In genomic region chr17:29305871-29306270, GRCm38 (mm10) we compare ENCODE assay signal across 14 mouse cellular contexts. TPM values are rescaled to one million over a fixed set of nuclear protein-coding genes. Genes with fewer than 3 reads are reported as not detected.
DNase-seq lines count a peak whose midpoint lies in the region; ATAC-seq and TF ChIP-seq lines count a peak whose summit lies in the region.
"Had no signal": no experiment of that assay in that cellular context is flagged by ENCODE, and none has a peak within 500 bp of the region (broad histone marks: within the 10 kb centered on the region; RNA-seq: fewer than 3 reads in every experiment).

No protein-coding gene starts in this region.

- DNase-seq in forebrain, embryonic 10.5 days (ENCODE audit: extremely low spot score, low spot score), result no peak
- no peak for DNase-seq in forebrain, postnatal 0 days
- no peak for DNase-seq in kidney, postnatal 14 days
- DNase-seq in embryonic facial prominence, embryonic 10.5 days (ENCODE audit: low spot score), result no peak
- no peak for DNase-seq in right cerebral cortex, postnatal 36 days (ENCODE audit: low spot score in 2 of 2)
- DNase-seq in frontal cortex, postnatal 14 days (ENCODE audit: low spot score in 2 of 2), result no peak
- DNase-seq: kidney, postnatal 36 days had no signal

- no peak for ATAC-seq in forebrain, postnatal 0 days
- no peak for ATAC-seq in kidney, embryonic 16.5 days (ENCODE audit: low FRiP score, low TSS enrichment)
- ATAC-seq in liver, embryonic 16.5 days (ENCODE audit: low read depth), result no peak
- ATAC-seq: activated CD4-positive, CD25-positive, alpha-beta regulatory T cell, adult 4 months; midbrain, embryonic 16.5 days had no signal

- H3K4me1 ChIP-seq in forebrain, embryonic 10.5 days, result peaks cover 48% of the 10 kb centered on the region
- no peaks in the 10 kb centered on the region for H3K4me1 ChIP-seq in forebrain, postnatal 0 days (ENCODE audit: insufficient read depth)
- peaks cover 45% of the 10 kb centered on the region for H3K4me1 ChIP-seq in kidney, embryonic 16.5 days (ENCODE audit: insufficient read depth, low read length)
- peaks cover 48% of the 10 kb centered on the region for H3K4me1 ChIP-seq in embryonic facial prominence, embryonic 10.5 days
- peaks cover 8% of the 10 kb centered on the region for H3K4me1 ChIP-seq in liver, embryonic 16.5 days (ENCODE audit: control insufficient read depth, low read depth, low read length)

- no peak for TF ChIP-seq CTCF in forebrain, postnatal 0 days (IDR thresholded peaks at IDR 0.05; ENCODE audit: low read depth)

- H3K4me2 ChIP-seq in forebrain, postnatal 0 days (ENCODE audit: low read depth), result no peak overlapping the region
- H3K4me2 ChIP-seq in kidney, embryonic 16.5 days (replicated peaks; ENCODE audit: low read depth, low read length), result no peak overlapping the region
- H3K4me2 ChIP-seq in liver, embryonic 16.5 days (ENCODE audit: low read depth, low read length), result peak overlapping the region; percentile 29; the same call in 1 of the 2 replicates
- H3K4me2 ChIP-seq: hindbrain, embryonic 15.5 days had no signal

- H3K9ac ChIP-seq in forebrain, postnatal 0 days, result no peak overlapping the region
- no peak overlapping the region; the same call in 1 of the 2 replicates for H3K9ac ChIP-seq in kidney, embryonic 16.5 days (replicated peaks; ENCODE audit: low read length)
- H3K9ac ChIP-seq in liver, embryonic 16.5 days (ENCODE audit: low read depth, low read length), result no peak overlapping the region
- H3K9ac ChIP-seq: hindbrain, embryonic 15.5 days; lung, embryonic 15.5 days had no signal

- peak overlapping the region; percentile 56; the same call in 1 of the 2 replicates for H3K27ac ChIP-seq in forebrain, embryonic 10.5 days
- no peak overlapping the region for H3K27ac ChIP-seq in forebrain, postnatal 0 days (ENCODE audit: low read depth, low read length)
- 0 out of 2 replicates have a peak overlapping the region, but pooled peaks have one; percentile 28 for H3K27ac ChIP-seq in kidney, embryonic 16.5 days (ENCODE audit: low read length)
- peak overlapping the region; percentile 63 for H3K27ac ChIP-seq in embryonic facial prominence, embryonic 10.5 days (replicated peaks)
- H3K27ac ChIP-seq in liver, embryonic 16.5 days (ENCODE audit: low read length), result no peak overlapping the region
- H3K27ac ChIP-seq: hindbrain, embryonic 15.5 days had no signal

- no peak overlapping the region for H3K4me3 ChIP-seq in forebrain, embryonic 10.5 days
- no peak overlapping the region for H3K4me3 ChIP-seq in forebrain, postnatal 0 days (ENCODE audit: low read depth, low read length)
- H3K4me3 ChIP-seq in kidney, embryonic 16.5 days (ENCODE audit: low read length), result no peak overlapping the region
- H3K4me3 ChIP-seq in embryonic facial prominence, embryonic 10.5 days, result 0 out of 2 replicates have a peak overlapping the region, but pooled peaks have one; percentile 6
- H3K4me3 ChIP-seq in liver, embryonic 16.5 days (ENCODE audit: low read depth, low read length), result no peak overlapping the region
- H3K4me3 ChIP-seq: erythroblast, embryonic 14.5 days; hindbrain, embryonic 15.5 days; lung, embryonic 15.5 days had no signal

- 55% methylated on average over 7 of the region's 7 CpGs for WGBS in forebrain, embryonic 10.5 days
- whole genome bisulfite sequencing in forebrain, postnatal 0 days, result 67% methylated on average over 7 of the region's 7 CpGs
- WGBS in kidney, embryonic 16.5 days, result 63% methylated on average over 7 of the region's 7 CpGs
- 51% methylated on average over 7 of the region's 7 CpGs for WGBS in embryonic facial prominence, embryonic 10.5 days
- 35% methylated on average over 7 of the region's 7 CpGs for WGBS in liver, embryonic 16.5 days (ENCODE audit: insufficient replicate concordance)

- H3K36me3 ChIP-seq in forebrain, embryonic 10.5 days (replicated peaks), result peaks cover 16% of the 10 kb centered on the region
- H3K36me3 ChIP-seq in forebrain, postnatal 0 days (ENCODE audit: insufficient read depth), result peaks cover 13% of the 10 kb centered on the region; the same call in 1 of the 2 replicates
- peaks cover 5% of the 10 kb centered on the region; the same call in 1 of the 2 replicates for H3K36me3 ChIP-seq in kidney, embryonic 16.5 days (ENCODE audit: insufficient read depth, low read length)
- H3K36me3 ChIP-seq in embryonic facial prominence, embryonic 10.5 days (replicated peaks), result peaks cover 12% of the 10 kb centered on the region
- H3K36me3 ChIP-seq in liver, embryonic 16.5 days (ENCODE audit: control insufficient read depth, insufficient read depth), result peaks cover under 1% of the 10 kb centered on the region

- no peaks in the 10 kb centered on the region for H3K27me3 ChIP-seq in forebrain, embryonic 10.5 days (ENCODE audit: poor library complexity, severe bottlenecking)
- H3K27me3 ChIP-seq in forebrain, postnatal 0 days (ENCODE audit: insufficient read depth, low read length), result no peaks in the 10 kb centered on the region
- no peaks in the 10 kb centered on the region for H3K27me3 ChIP-seq in kidney, embryonic 16.5 days (ENCODE audit: insufficient read depth, low read length)
- H3K27me3 ChIP-seq in embryonic facial prominence, embryonic 10.5 days (replicated peaks; ENCODE audit: low read depth, poor library complexity, severe bottlenecking), result peaks cover 4% of the 10 kb centered on the region; the same call in 1 of the 2 replicates
- H3K27me3 ChIP-seq in liver, embryonic 16.5 days (ENCODE audit: control insufficient read depth, insufficient read depth, low read depth, low read length), result no peaks in the 10 kb centered on the region
- H3K27me3 ChIP-seq: hindbrain, embryonic 15.5 days; lung, embryonic 15.5 days had no signal

- no peaks in the 10 kb centered on the region for H3K9me3 ChIP-seq in forebrain, embryonic 10.5 days
- no peaks in the 10 kb centered on the region for H3K9me3 ChIP-seq in forebrain, postnatal 0 days (ENCODE audit: low read length)
- no peaks in the 10 kb centered on the region for H3K9me3 ChIP-seq in kidney, embryonic 16.5 days (ENCODE audit: low read length)
- H3K9me3 ChIP-seq in embryonic facial prominence, embryonic 10.5 days, result no peaks in the 10 kb centered on the region
- no peaks in the 10 kb centered on the region for H3K9me3 ChIP-seq in liver, embryonic 16.5 days (replicated peaks; ENCODE audit: control insufficient read depth, low read length)
- H3K9me3 ChIP-seq: hindbrain, embryonic 15.5 days; lung, embryonic 15.5 days had no signal

RNA-seq across cellular contexts. Expression of gene Pi16, which starts 11.6 kb away (rescaled TPM):
- 0.71 and 0.73 TPM in 2 replicates for polyA plus RNA-seq in forebrain, embryonic 10.5 days (2016; fragmentation: Nextera tagmentation; extraction: Ambion mirVana)
- 3.5 and 5.7 TPM in 2 replicates for total RNA-seq in forebrain, postnatal 0 days (2014; rRNA removed)
- polyA plus RNA-seq in forebrain, postnatal 0 days (2015; fragmentation: Nextera tagmentation; extraction: Ambion mirVana), result 1.7 and 2.0 TPM in 2 replicates
- polyA plus RNA-seq in kidney, embryonic 16.5 days (2015; fragmentation: Nextera tagmentation; extraction: Ambion mirVana), result 2.4 and 3.1 TPM in 2 replicates
- polyA plus RNA-seq in embryonic facial prominence, embryonic 10.5 days (2016; fragmentation: Nextera tagmentation; extraction: Ambion mirVana), result 0.65 and 0.91 TPM in 2 replicates
- polyA plus RNA-seq in liver, embryonic 16.5 days (2015; fragmentation: Nextera tagmentation; extraction: Ambion mirVana), result 2.0 and 2.6 TPM in 2 replicates

RNA-seq across cellular contexts. Expression of gene BC004004, which starts 37.3 kb away (rescaled TPM):
- polyA plus RNA-seq in forebrain, embryonic 10.5 days (2016; fragmentation: Nextera tagmentation; extraction: Ambion mirVana), result 54.6 and 56.6 TPM in 2 replicates
- 121 and 128 TPM in 2 replicates for total RNA-seq in forebrain, postnatal 0 days (2014; rRNA removed)
- polyA plus RNA-seq in forebrain, postnatal 0 days (2015; fragmentation: Nextera tagmentation; extraction: Ambion mirVana), result 153 and 174 TPM in 2 replicates
- polyA plus RNA-seq in kidney, embryonic 16.5 days (2015; fragmentation: Nextera tagmentation; extraction: Ambion mirVana), result 85.6 TPM in 2 replicates
- 47.8 and 49.5 TPM in 2 replicates for polyA plus RNA-seq in embryonic facial prominence, embryonic 10.5 days (2016; fragmentation: Nextera tagmentation; extraction: Ambion mirVana)
- 82.1 and 90.5 TPM in 2 replicates for polyA plus RNA-seq in liver, embryonic 16.5 days (2015; fragmentation: Nextera tagmentation; extraction: Ambion mirVana)

RNA-seq across cellular contexts. Expression of gene Mtch1, which starts 41.9 kb away (rescaled TPM):
- polyA plus RNA-seq in forebrain, embryonic 10.5 days (2016; fragmentation: Nextera tagmentation; extraction: Ambion mirVana), result 255 and 270 TPM in 2 replicates
- 556 and 595 TPM in 2 replicates for total RNA-seq in forebrain, postnatal 0 days (2014; rRNA removed)
- 459 and 504 TPM in 2 replicates for polyA plus RNA-seq in forebrain, postnatal 0 days (2015; fragmentation: Nextera tagmentation; extraction: Ambion mirVana)
- polyA plus RNA-seq in kidney, embryonic 16.5 days (2015; fragmentation: Nextera tagmentation; extraction: Ambion mirVana), result 189 and 316 TPM in 2 replicates
- polyA plus RNA-seq in embryonic facial prominence, embryonic 10.5 days (2016; fragmentation: Nextera tagmentation; extraction: Ambion mirVana), result 278 and 280 TPM in 2 replicates
- 33.3 and 48.5 TPM in 2 replicates for polyA plus RNA-seq in liver, embryonic 16.5 days (2015; fragmentation: Nextera tagmentation; extraction: Ambion mirVana)

RNA-seq across cellular contexts. Expression of gene Ppil1, which starts 41.9 kb away (rescaled TPM):
- 230 and 235 TPM in 2 replicates for polyA plus RNA-seq in forebrain, embryonic 10.5 days (2016; fragmentation: Nextera tagmentation; extraction: Ambion mirVana)
- 67.8 and 79.7 TPM in 2 replicates for total RNA-seq in forebrain, postnatal 0 days (2014; rRNA removed)
- 103 and 106 TPM in 2 replicates for polyA plus RNA-seq in forebrain, postnatal 0 days (2015; fragmentation: Nextera tagmentation; extraction: Ambion mirVana)
- polyA plus RNA-seq in kidney, embryonic 16.5 days (2015; fragmentation: Nextera tagmentation; extraction: Ambion mirVana), result 167 and 186 TPM in 2 replicates
- 219 and 227 TPM in 2 replicates for polyA plus RNA-seq in embryonic facial prominence, embryonic 10.5 days (2016; fragmentation: Nextera tagmentation; extraction: Ambion mirVana)
- 70.1 and 76.8 TPM in 2 replicates for polyA plus RNA-seq in liver, embryonic 16.5 days (2015; fragmentation: Nextera tagmentation; extraction: Ambion mirVana)

RNA-seq across cellular contexts. Expression of gene Fgd2, which starts 54.8 kb away (rescaled TPM):
- polyA plus RNA-seq in forebrain, embryonic 10.5 days (2016; fragmentation: Nextera tagmentation; extraction: Ambion mirVana), result 5.4 and 6.3 TPM in 2 replicates
- 15.9 and 17.3 TPM in 2 replicates for total RNA-seq in forebrain, postnatal 0 days (2014; rRNA removed)
- 9.2 and 14.1 TPM in 2 replicates for polyA plus RNA-seq in forebrain, postnatal 0 days (2015; fragmentation: Nextera tagmentation; extraction: Ambion mirVana)
- 14.4 and 16.2 TPM in 2 replicates for polyA plus RNA-seq in kidney, embryonic 16.5 days (2015; fragmentation: Nextera tagmentation; extraction: Ambion mirVana)
- 10.2 and 12.3 TPM in 2 replicates for polyA plus RNA-seq in embryonic facial prominence, embryonic 10.5 days (2016; fragmentation: Nextera tagmentation; extraction: Ambion mirVana)
- 7.7 and 8.1 TPM in 2 replicates for polyA plus RNA-seq in liver, embryonic 16.5 days (2015; fragmentation: Nextera tagmentation; extraction: Ambion mirVana)

Comparison
In these comparisons a context has a peak if more than half of its experiments do, and no peak if none do; other contexts are left out.
1. H3K27ac ChIP-seq: peak in forebrain, embryonic 10.5 days (single experiment), kidney, embryonic 16.5 days (single experiment) and embryonic facial prominence, embryonic 10.5 days (single experiment); none in forebrain, postnatal 0 days (single experiment) and liver, embryonic 16.5 days (single experiment).